Comparison of ENCODE assay signal across 24 mouse cellular contexts in the genomic region with DNA sequence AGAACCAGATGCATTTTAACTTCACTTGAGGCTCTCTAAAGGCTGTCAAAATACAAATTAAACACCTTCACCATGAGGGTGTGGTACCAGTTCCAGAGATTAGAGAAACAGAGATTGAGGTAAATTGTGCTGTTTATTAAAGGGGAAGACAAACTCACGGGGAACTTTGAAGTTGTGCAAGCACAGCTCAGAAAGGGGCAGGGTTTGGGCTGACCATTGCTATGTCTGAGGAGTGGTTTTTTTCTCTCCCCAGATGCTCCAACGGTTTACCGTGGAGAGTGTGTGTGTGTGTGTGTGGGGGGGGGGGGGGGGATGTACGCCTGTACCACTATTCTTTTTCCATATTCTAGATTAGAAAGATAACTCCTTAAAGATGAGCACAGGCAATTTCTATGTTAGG. TPM values are rescaled to one million over a fixed set of nuclear protein-coding genes. Genes with fewer than 3 reads are reported as not detected.
"Had no signal": no experiment of that assay in that cellular context is flagged by ENCODE, and none has a peak within 500 bp of the region (broad histone marks: within the 10 kb centered on the region; RNA-seq: fewer than 3 reads in every experiment).

No protein-coding gene starts in this region.

- H3K9me3 ChIP-seq: midbrain, embryonic 10.5 days; midbrain, embryonic 12.5 days; neural tube, embryonic 12.5 days had no signal

- H3K36me3 ChIP-seq: midbrain, embryonic 10.5 days; midbrain, embryonic 12.5 days; neural tube, embryonic 12.5 days had no signal

- H3K4me2 ChIP-seq: lung, embryonic 14.5 days; midbrain, embryonic 12.5 days; neural tube, embryonic 12.5 days had no signal

- ATAC-seq: midbrain, embryonic 16.5 days had no signal

- H3K4me3 ChIP-seq: midbrain, embryonic 10.5 days; midbrain, embryonic 12.5 days; neural tube, embryonic 12.5 days had no signal

- H3K27me3 ChIP-seq: midbrain, embryonic 12.5 days; neural tube, embryonic 12.5 days had no signal

- H3K9ac ChIP-seq: liver, embryonic 14.5 days; lung, embryonic 14.5 days; midbrain, embryonic 12.5 days; neural tube, embryonic 12.5 days had no signal

- H3K27ac ChIP-seq: liver, embryonic 14.5 days; midbrain, embryonic 10.5 days; midbrain, embryonic 12.5 days; neural tube, embryonic 12.5 days had no signal

- DNase-seq: lung, adult 18-20 months; lung, embryonic 14.5 days; lung, postnatal 4 days; midbrain, embryonic 14.5 days; retina, postnatal 1 day; right cerebral cortex, adult 18-20 months; right cerebral cortex, postnatal 25 days; right cerebral cortex, postnatal 4 days; spleen, adult 18-20 months; thymus, adult 2 months; thymus, postnatal 25 days; thymus, postnatal 4 days had no signal

RNA-seq across cellular contexts. Expression of a gene that starts 31.7 kb away (rescaled TPM):
- total RNA-seq: megakaryocyte-erythroid progenitor cell, adult 5-6 weeks; neutrophil, adult 5-6 weeks had no signal
- polyA plus RNA-seq: liver, embryonic 14.5 days; lung, embryonic 16.5 days; midbrain, embryonic 14.5 days; midbrain, embryonic 16.5 days; neural tube, embryonic 12.5 days; neural tube, embryonic 14.5 days; small intestine, adult 2 months; testis, adult 2 months; thymus, adult 2 months; urinary bladder, adult 2 months had no signal
